Mouse (Mus musculus): ENCODE measurements around the gene Mlx. TPM values are rescaled to one million over a fixed set of nuclear protein-coding genes. Genes with fewer than 3 reads are reported as not detected.

Gene Mlx
- polyA plus RNA-seq, 1 experiment from 2014 or later = 26.7 TPM

DNA sequence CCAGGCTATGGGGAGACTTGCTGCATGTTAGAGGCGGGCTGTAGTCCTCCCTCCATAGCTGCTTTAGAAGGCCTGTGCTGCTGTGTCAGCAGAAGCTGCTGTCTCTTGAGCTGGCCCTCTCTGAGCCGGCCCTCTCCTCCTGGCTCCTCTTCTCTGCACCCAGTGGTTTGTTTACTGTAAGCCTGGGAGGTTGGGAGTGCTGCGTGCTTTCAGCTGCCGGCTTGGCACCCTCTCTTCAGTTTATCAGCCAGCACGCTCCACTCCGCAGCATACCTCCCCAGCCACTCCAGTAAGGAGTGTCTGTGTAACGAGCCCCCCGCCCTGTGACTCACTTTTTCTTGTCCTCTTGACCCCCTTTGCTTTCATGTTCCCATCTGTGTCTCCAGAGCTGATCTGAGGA lies 30.2 kb upstream of the Mlx start:
- no peak overlapping the region for H3K4me3 ChIP-seq (replicated peaks)
- WGBS (ENCODE audit: insufficient replicate concordance) = 73% methylated on average over 8 of the region's 8 CpGs
- ATAC-seq (ENCODE audit: insufficient read depth) = no peak
- peak overlapping the region; percentile 39 for H3K27ac ChIP-seq (replicated peaks)
- no peaks in the 10 kb centered on the region for H3K27me3 ChIP-seq
- no peak overlapping the region for H3K4me2 ChIP-seq
- H3K36me3 ChIP-seq (replicated peaks) = peaks cover 99% of the 10 kb centered on the region
- H3K4me1 ChIP-seq (replicated peaks) = peaks cover 64% of the 10 kb centered on the region
- H3K9me3 ChIP-seq (replicated peaks) = no peaks in the 10 kb centered on the region
- H3K9ac ChIP-seq = no peak overlapping the region; the same call in 1 of the 2 replicates

DNA sequence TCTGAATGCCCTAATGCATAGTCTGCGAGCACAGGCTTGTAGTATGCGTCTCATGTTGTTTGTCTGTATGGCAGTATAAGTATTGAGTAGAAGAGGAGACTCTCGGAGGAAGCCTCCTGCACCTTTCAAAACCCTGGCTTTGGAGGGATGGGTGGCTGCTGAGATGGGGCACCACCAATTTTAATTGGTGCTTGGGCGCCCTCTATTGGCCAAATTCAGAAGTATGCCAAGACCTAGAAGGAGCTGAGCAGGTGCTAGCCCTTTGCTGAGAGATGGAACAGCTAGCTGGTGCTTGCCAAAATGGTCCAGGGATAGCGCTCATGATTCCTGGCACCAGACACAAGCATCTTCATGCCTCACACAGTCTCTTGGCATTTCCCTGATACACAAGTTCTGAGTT lies 29.2 kb upstream of the Mlx start:
- WGBS (ENCODE audit: insufficient replicate concordance) = 24% methylated on average over 5 of the region's 5 CpGs
- Histone ChIP-seq H3K9ac (no peak overlapping the region), H3K4me3 (replicated peaks) (no peak overlapping the region), H3K4me2 (no peak overlapping the region), H3K36me3 (replicated peaks) (peaks cover 99% of the 10 kb centered on the region), H3K27ac (replicated peaks) (no peak overlapping the region), H3K9me3 (replicated peaks) (no peaks in the 10 kb centered on the region), H3K4me1 (replicated peaks) (peaks cover 73% of the 10 kb centered on the region), H3K27me3 (no peaks in the 10 kb centered on the region)
- 0 out of 2 replicates have a peak, but pooled peaks have one; percentile 19 for ATAC-seq (ENCODE audit: insufficient read depth)

DNA sequence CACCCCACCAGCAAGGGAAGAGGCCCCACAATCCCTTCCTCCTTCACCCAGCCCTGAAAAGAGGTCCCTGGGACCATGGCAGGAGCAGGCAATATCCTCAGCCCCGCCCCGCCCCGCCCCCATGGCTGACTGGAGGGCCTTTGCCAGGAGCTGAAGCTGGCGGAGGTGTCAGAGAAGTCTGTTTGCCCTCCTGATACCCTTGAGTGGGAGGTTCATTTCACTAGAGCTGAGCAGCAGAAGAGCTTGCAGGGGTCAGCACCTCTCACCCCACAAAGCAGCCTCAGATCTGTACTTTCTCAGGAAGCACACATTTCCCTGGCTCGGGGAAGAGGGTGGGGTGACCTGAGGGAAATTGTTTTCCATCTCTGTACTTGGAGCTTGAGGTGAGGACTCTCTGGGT lies 28.4 kb upstream of the Mlx start:
- H3K4me1 ChIP-seq (replicated peaks) = peaks cover 74% of the 10 kb centered on the region
- no peak for ATAC-seq (ENCODE audit: insufficient read depth)
- no peak overlapping the region for H3K27ac ChIP-seq (replicated peaks)
- H3K9me3 ChIP-seq (replicated peaks) = no peaks in the 10 kb centered on the region
- H3K27me3 ChIP-seq = no peaks in the 10 kb centered on the region
- no peak overlapping the region for H3K4me3 ChIP-seq (replicated peaks)
- H3K9ac ChIP-seq = no peak overlapping the region
- no peak overlapping the region for H3K4me2 ChIP-seq
- 54% methylated on average over 5 of the region's 5 CpGs for WGBS (ENCODE audit: insufficient replicate concordance)
- peaks cover 95% of the 10 kb centered on the region for H3K36me3 ChIP-seq (replicated peaks)

DNA sequence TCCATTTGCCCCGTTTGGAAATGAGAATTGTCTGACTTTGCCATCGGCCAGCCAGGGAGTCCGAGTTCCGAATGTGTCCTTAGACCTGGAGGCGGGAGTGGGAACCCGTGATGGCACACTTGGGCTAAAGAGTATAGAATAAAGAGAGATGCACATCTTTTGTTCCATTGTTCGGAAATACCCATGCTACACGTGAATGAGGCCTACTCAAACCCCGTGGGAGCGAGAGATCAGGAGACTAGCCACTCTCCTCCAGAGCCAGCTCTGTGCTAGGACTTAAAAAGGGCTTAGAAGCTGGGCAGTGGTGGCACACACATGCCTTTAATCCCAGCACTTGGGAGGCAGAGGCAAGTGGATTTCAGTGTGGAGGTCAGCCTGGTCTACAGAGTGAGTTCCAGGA lies 27.6 kb upstream of the Mlx start:
- peaks cover 78% of the 10 kb centered on the region for H3K4me1 ChIP-seq (replicated peaks)
- no peak for ATAC-seq (ENCODE audit: insufficient read depth)
- H3K27me3 ChIP-seq = no peaks in the 10 kb centered on the region
- peaks cover 94% of the 10 kb centered on the region for H3K36me3 ChIP-seq (replicated peaks)
- no peak overlapping the region for H3K4me2 ChIP-seq
- WGBS (ENCODE audit: insufficient replicate concordance) = 86% methylated on average over 10 of the region's 10 CpGs
- H3K9me3 ChIP-seq (replicated peaks) = no peaks in the 10 kb centered on the region
- no peak overlapping the region for H3K9ac ChIP-seq
- H3K27ac ChIP-seq (replicated peaks) = peak overlapping the region; percentile 38
- no peak overlapping the region for H3K4me3 ChIP-seq (replicated peaks)

DNA sequence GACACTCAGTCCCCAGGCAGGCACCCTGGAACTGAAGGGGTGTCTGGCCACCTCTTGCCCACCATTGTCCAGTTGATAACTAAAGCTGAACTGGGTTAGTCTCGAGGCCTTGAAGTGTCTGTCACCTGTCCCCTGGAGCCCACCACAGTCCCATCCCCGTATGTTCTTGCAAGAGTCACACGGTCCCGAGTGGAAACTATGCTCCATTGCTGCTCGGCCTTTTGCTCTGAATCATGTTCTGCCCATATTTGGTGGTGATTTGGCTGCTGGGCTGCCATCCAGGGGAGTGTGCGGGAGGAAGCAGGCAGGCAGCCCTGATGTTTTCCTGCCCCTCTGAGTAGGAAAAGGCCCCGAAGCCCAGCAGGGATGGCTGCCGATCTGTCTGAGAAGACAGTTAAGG lies 27.0 kb upstream of the Mlx start:
- 69% methylated on average over 8 of the region's 8 CpGs for WGBS (ENCODE audit: insufficient replicate concordance)
- peaks cover 90% of the 10 kb centered on the region for H3K36me3 ChIP-seq (replicated peaks)
- no peak for ATAC-seq (ENCODE audit: insufficient read depth)
- H3K27ac ChIP-seq (replicated peaks) = peak overlapping the region; percentile 38
- H3K4me1 ChIP-seq (replicated peaks) = peaks cover 80% of the 10 kb centered on the region
- no peaks in the 10 kb centered on the region for H3K27me3 ChIP-seq
- H3K4me2 ChIP-seq = no peak overlapping the region
- H3K9me3 ChIP-seq (replicated peaks) = no peaks in the 10 kb centered on the region
- no peak overlapping the region for H3K9ac ChIP-seq
- no peak overlapping the region for H3K4me3 ChIP-seq (replicated peaks)

DNA sequence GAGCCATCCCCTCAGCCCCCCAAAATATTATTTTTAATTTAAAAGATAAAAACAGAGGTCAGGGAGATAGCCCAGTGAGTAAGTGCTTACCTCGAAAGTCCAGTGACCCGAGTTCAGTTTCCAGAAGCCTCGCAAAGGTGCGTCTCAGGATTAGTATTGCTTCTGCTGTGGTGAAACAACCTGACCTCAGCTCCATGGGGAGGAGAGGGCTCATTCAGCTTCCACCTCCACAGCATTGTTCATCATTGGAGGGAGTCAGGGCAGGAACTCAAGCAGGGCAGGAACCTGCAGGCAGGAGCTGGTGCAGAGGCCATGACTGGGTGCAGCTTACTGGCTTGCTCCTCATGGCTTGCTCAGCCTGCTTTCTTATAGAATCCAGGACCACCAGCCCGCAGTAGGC lies 26.0 kb upstream of the Mlx start:
- H3K4me1 ChIP-seq (replicated peaks) = peaks cover 82% of the 10 kb centered on the region
- H3K4me2 ChIP-seq = no peak overlapping the region
- no peak overlapping the region for H3K9ac ChIP-seq
- H3K27ac ChIP-seq (replicated peaks) = peak overlapping the region; percentile 100
- H3K27me3 ChIP-seq = no peaks in the 10 kb centered on the region
- peaks cover 80% of the 10 kb centered on the region for H3K36me3 ChIP-seq (replicated peaks)
- no peak overlapping the region for H3K4me3 ChIP-seq (replicated peaks)
- 86% methylated on average over 5 of the region's 5 CpGs for WGBS (ENCODE audit: insufficient replicate concordance)
- no peak for ATAC-seq (ENCODE audit: insufficient read depth)
- H3K9me3 ChIP-seq (replicated peaks) = no peaks in the 10 kb centered on the region

DNA sequence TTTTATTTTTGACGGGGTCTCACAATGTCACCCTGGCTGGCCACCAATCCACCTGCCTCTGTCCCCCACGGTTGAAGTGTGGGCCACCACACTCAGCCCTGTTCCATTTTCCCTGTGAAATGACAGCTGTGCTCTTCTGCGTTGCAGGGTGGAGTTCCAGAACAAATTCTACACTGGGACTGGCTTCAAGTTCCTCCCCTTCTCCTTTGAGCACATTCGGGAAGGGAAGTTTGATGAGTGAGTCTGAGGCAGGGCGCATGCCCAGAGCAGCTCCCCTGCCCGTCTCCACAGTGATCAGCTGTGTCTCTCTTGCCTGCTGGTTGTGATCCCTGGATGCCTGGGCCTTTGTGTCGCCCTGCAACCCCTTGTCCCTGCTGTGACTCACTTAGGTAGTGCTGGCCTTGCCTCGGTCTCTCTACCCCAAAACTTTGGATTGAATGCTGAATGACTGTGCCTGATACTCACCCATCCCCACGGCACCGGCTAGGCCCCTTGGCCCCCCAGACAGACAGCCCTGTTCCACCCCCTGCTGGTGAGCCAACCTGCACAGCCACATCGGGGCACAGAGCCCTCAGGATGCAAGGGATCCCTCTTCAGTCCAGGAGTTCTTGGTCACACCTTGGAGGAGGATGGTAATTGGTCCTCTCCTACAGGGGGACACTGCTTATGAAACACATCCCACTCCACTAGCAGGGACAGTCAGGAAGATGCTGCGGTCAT lies 24.8 kb upstream of the Mlx start:
- H3K27ac ChIP-seq (replicated peaks) = peak overlapping the region; percentile 100
- no peaks in the 10 kb centered on the region for H3K27me3 ChIP-seq
- H3K4me1 ChIP-seq (replicated peaks) = peaks cover 79% of the 10 kb centered on the region
- H3K4me2 ChIP-seq = peak overlapping the region; percentile 69
- ATAC-seq (ENCODE audit: insufficient read depth) = no peak
- peaks cover 68% of the 10 kb centered on the region for H3K36me3 ChIP-seq (replicated peaks)
- 68% methylated on average over 12 of the region's 12 CpGs for WGBS (ENCODE audit: insufficient replicate concordance)
- no peak overlapping the region for H3K4me3 ChIP-seq (replicated peaks)
- peak overlapping the region; percentile 10; the same call in 1 of the 2 replicates for H3K9ac ChIP-seq
- H3K9me3 ChIP-seq (replicated peaks) = no peaks in the 10 kb centered on the region

DNA sequence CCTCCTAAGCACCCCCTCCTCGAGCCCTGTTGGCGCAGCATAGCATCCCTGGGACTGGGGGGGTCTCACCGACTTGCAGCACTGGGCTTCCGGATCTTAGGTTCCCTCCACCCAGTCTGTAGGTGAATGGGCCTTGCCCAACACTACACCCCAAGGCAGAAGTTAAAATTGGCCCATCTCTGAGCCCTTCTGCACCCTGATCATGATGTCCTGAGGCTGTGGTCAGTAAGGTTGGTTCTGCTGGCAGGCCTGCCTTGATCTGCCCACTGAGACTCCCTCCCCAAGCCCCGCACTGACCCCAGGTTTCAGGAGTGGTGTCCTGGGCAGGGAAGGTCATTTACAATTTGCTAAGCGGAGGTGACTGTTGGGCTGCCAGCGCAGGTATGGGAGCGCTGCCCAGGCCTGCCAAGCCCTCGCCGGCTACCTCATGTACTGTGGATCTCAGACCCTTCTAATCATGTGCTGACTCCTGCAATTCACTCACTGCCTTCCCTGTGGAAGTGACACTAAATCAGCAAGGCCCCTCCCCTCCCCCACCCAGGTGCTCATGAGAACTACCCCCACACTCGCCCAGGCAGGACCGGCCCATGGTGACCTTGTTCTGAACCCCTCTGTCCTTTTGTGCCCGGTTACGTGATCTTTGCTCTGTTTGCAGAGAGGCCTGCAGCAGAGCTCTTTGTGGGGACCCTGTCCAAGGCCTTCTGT lies 24.0 kb upstream of the Mlx start:
- H3K27me3 ChIP-seq = peaks cover 6% of the 10 kb centered on the region
- peaks cover 75% of the 10 kb centered on the region for H3K4me1 ChIP-seq (replicated peaks)
- no peak; the same call in 1 of the 2 replicates for ATAC-seq (ENCODE audit: insufficient read depth)
- peak overlapping the region; percentile 59 for H3K9ac ChIP-seq
- peak overlapping the region; percentile 32 for H3K4me3 ChIP-seq (replicated peaks)
- WGBS (ENCODE audit: insufficient replicate concordance) = 54% methylated on average over 14 of the region's 14 CpGs
- H3K9me3 ChIP-seq (replicated peaks) = no peaks in the 10 kb centered on the region
- peak overlapping the region; percentile 69 for H3K4me2 ChIP-seq
- H3K27ac ChIP-seq (replicated peaks) = peak overlapping the region; percentile 100
- peaks cover 60% of the 10 kb centered on the region for H3K36me3 ChIP-seq (replicated peaks)

DNA sequence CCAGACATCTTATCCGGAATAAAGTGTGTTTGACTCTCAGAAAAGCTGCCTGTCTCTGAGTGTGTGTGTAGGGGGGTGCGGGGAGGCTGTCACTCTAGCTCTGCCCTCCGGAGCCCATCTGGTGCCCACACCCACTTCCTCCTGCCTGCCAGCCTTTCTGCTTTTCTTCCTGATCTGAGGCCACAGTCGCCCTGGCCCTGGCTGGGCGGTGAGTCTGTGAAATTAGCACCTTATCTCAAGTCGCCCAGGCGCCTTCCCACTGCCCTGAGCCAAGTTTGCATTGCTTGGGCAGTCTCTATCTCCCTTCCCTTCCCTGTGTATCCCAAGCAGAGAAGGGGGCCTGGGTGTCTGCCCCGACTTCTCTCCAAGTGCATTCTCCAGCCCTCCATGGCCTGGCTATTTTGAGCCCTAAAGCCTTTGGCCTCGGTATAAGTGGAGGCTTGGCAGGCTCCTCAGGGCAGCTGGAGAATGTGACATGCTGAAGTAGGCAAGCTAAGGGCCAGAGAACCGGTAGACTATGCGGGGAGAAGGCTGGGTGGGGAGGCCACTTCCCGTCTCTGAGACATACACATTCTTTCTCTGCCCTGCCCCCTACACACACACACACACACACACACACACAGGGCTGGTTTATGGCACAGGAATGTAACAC lies 23.3 kb upstream of the Mlx start:
- Histone ChIP-seq H3K4me3 (replicated peaks) (peak overlapping the region; percentile 32), H3K4me2 (peak overlapping the region; percentile 69), H3K27me3 (peaks cover 11% of the 10 kb centered on the region), H3K36me3 (replicated peaks) (peaks cover 53% of the 10 kb centered on the region), H3K27ac (replicated peaks) (peak overlapping the region; percentile 100), H3K9me3 (replicated peaks) (no peaks in the 10 kb centered on the region), H3K9ac (peak overlapping the region; percentile 59), H3K4me1 (replicated peaks) (peaks cover 68% of the 10 kb centered on the region)
- 1% methylated on average over 12 of the region's 12 CpGs for WGBS (ENCODE audit: insufficient replicate concordance)
- ATAC-seq (ENCODE audit: insufficient read depth) = peak; percentile 98

DNA sequence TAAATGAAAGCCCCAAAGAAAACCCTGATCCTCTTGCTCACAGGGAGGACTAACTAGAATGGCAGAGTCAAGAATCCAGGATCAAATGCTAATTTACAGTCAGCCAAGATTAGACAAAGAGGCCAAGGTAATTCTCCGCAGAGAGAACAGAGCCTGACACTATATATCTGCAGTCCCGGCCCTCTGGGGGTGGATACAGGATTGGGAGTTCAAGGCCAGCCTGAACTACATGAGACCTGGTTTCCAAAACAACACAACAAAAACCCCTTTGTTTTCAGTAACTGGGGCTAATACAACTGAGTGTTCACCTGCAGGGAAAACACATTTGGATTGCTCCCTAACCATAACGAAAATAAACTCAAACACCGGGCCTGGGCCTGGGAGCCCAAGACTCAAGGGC lies 22.6 kb upstream of the Mlx start:
- Histone ChIP-seq H3K4me1 (replicated peaks) (peaks cover 73% of the 10 kb centered on the region), H3K36me3 (replicated peaks) (peaks cover 46% of the 10 kb centered on the region), H3K27me3 (peaks cover 16% of the 10 kb centered on the region), H3K9ac (peak overlapping the region; percentile 59), H3K4me2 (peak overlapping the region; percentile 69), H3K9me3 (replicated peaks) (no peaks in the 10 kb centered on the region), H3K27ac (replicated peaks) (peak overlapping the region; percentile 100), H3K4me3 (replicated peaks) (peak overlapping the region; percentile 32; the same call in 1 of the 2 replicates)
- WGBS (ENCODE audit: insufficient replicate concordance) = 68% methylated on average over 4 of the region's 4 CpGs
- no peak for ATAC-seq (ENCODE audit: insufficient read depth)

DNA sequence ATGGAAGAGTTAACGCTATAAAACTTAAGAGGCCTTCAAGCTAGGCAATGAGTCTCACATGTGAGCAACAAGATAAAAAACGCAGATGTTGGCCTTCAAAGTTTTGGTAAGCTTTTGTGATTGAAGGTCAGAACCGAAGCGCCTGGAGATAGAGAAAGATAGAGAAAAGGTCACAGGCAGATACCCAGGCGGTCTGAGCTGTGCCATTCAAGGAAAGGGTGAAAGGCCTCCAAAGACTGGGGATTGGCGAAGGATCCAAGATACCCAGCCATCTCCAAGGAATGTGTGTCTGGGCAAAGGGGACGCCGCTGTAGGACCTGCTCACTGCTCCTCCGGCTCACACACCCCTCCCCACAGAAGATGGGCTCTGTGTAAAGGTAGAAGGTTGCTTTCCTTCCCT lies 22.1 kb upstream of the Mlx start:
- no peak for ATAC-seq (ENCODE audit: insufficient read depth)
- Histone ChIP-seq H3K4me1 (replicated peaks) (peaks cover 73% of the 10 kb centered on the region), H3K9ac (no peak overlapping the region), H3K9me3 (replicated peaks) (no peaks in the 10 kb centered on the region), H3K36me3 (replicated peaks) (peaks cover 41% of the 10 kb centered on the region), H3K4me2 (no peak overlapping the region), H3K27me3 (peaks cover 17% of the 10 kb centered on the region), H3K4me3 (replicated peaks) (no peak overlapping the region), H3K27ac (replicated peaks) (peak overlapping the region; percentile 100)
- 58% methylated on average over 9 of the region's 9 CpGs for WGBS (ENCODE audit: insufficient replicate concordance)

Measured in liver, embryonic 15.5 days (tissue).